Comparison of ENCODE assay signal across 18 mouse cellular contexts in the genomic region with DNA sequence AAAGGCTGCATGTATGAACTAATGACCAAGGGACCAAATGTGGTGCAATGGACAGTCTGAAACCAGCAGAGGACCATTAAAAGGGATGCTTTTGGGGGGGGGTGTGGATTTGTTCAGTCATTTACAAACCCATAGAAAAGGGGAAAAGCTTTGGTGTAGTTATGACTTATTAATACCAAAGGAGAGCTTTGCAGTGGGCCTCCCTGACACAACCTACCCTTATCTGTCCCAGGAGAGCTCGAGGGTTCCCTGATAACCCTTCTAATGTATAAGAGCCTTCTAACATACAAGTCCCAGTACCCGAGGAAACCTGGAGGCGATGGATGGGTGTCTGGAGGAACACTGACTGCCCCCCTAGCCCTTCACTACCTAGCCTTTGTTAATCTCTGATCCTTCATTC. TPM values are rescaled to one million over a fixed set of nuclear protein-coding genes. Genes with fewer than 3 reads are reported as not detected.
A peak's percentile ranks its signal among the peaks of the same experiment; 100 is the strongest.
DNase-seq lines count a peak whose midpoint lies in the region; ATAC-seq and TF ChIP-seq lines count a peak whose summit lies in the region.
"Had no signal": no experiment of that assay in that cellular context is flagged by ENCODE, and none has a peak within 500 bp of the region (broad histone marks: within the 10 kb centered on the region; RNA-seq: fewer than 3 reads in every experiment).

No protein-coding gene starts in this region.

- no peaks in the 10 kb centered on the region for H3K9me3 ChIP-seq in kidney, postnatal 0 days (replicated peaks; ENCODE audit: low read length)
- no peaks in the 10 kb centered on the region for H3K9me3 ChIP-seq in MEL (replicated peaks; ENCODE audit: insufficient read depth, low read length)
- no peaks in the 10 kb centered on the region for H3K9me3 ChIP-seq in liver, embryonic 16.5 days (replicated peaks; ENCODE audit: control insufficient read depth, low read length)
- H3K9me3 ChIP-seq: embryonic facial prominence, embryonic 10.5 days; forebrain, embryonic 10.5 days; midbrain, embryonic 15.5 days; neural tube, embryonic 12.5 days had no signal

- no peak for TF ChIP-seq POLR2A in MEL (IDR thresholded peaks at IDR 0.05; ENCODE audit: control insufficient read depth in 1 of 2, insufficient read depth in 1 of 2, low read depth in 1 of 2, low read length in 2 of 2, poor library complexity in 1 of 2)

- no peak for TF ChIP-seq CTCF in kidney, postnatal 0 days (IDR thresholded peaks at IDR 0.05; ENCODE audit: low read depth)
- no peak for TF ChIP-seq CTCF in MEL (IDR thresholded peaks at IDR 0.05 in 2 of 3, conservative IDR thresholded peaks at IDR 0.05 in 1 of 3; ENCODE audit: control insufficient read depth in 1 of 3, insufficient read depth in 1 of 3, low read depth in 2 of 3, low read length in 3 of 3, poor library complexity in 1 of 3, severe bottlenecking in 1 of 3)

- peaks cover 16% of the 10 kb centered on the region for H3K79me2 ChIP-seq in MEL (ENCODE audit: control insufficient read depth, insufficient read depth, low read length, poor library complexity)

- no peak overlapping the region for H3K27ac ChIP-seq in kidney, postnatal 0 days
- H3K27ac ChIP-seq in MEL (ENCODE audit: control insufficient read depth, low read depth, low read length), result no peak overlapping the region
- peak overlapping the region; percentile 5; the same call in 1 of the 2 replicates for H3K27ac ChIP-seq in liver, embryonic 16.5 days (ENCODE audit: low read length)
- H3K27ac ChIP-seq: embryonic facial prominence, embryonic 10.5 days; forebrain, embryonic 10.5 days; midbrain, embryonic 15.5 days; neural tube, embryonic 12.5 days had no signal

- no peaks in the 10 kb centered on the region for H3K27me3 ChIP-seq in kidney, postnatal 0 days (ENCODE audit: insufficient read depth, low read length)
- H3K27me3 ChIP-seq in MEL (ENCODE audit: control insufficient read depth in 1 of 2, insufficient read depth in 2 of 2, low read length in 2 of 2), result no peaks in the 10 kb centered on the region
- peaks cover 15% of the 10 kb centered on the region for H3K27me3 ChIP-seq in liver, embryonic 16.5 days (ENCODE audit: control insufficient read depth, insufficient read depth, low read depth, low read length)

- 69% methylated on average over 3 of the region's 3 CpGs for WGBS in kidney, postnatal 0 days
- WGBS in liver, embryonic 16.5 days (ENCODE audit: insufficient replicate concordance), result 29% methylated on average over 3 of the region's 3 CpGs

- H3K4me1 ChIP-seq in kidney, postnatal 0 days (replicated peaks; ENCODE audit: insufficient read depth, low read length), result peaks cover 13% of the 10 kb centered on the region
- peaks cover 15 to 33% of the 10 kb centered on the region in 2 experiments for H3K4me1 ChIP-seq in MEL (ENCODE audit: control insufficient read depth in 1 of 2, insufficient read depth in 2 of 2, low read length in 2 of 2)
- peaks cover 41% of the 10 kb centered on the region for H3K4me1 ChIP-seq in liver, embryonic 16.5 days (ENCODE audit: control insufficient read depth, low read depth, low read length)

- no peak for ATAC-seq in kidney, postnatal 0 days (replicated peaks; ENCODE audit: low FRiP score, low read depth)
- no peak for ATAC-seq in liver, embryonic 16.5 days (ENCODE audit: low read depth)
- ATAC-seq: midbrain, embryonic 15.5 days had no signal

- H3K9ac ChIP-seq in kidney, postnatal 0 days (ENCODE audit: low read depth, low read length), result no peak overlapping the region
- H3K9ac ChIP-seq in MEL (ENCODE audit: control insufficient read depth, low read depth, low read length, poor library complexity, severe bottlenecking), result no peak overlapping the region
- no peak overlapping the region for H3K9ac ChIP-seq in liver, embryonic 16.5 days (ENCODE audit: low read depth, low read length)
- H3K9ac ChIP-seq: midbrain, embryonic 15.5 days; neural tube, embryonic 12.5 days had no signal

- no peak for TF ChIP-seq EP300 in MEL (IDR thresholded peaks at IDR 0.05; ENCODE audit: low read depth in 1 of 2, low read length in 2 of 2)

- H3K4me3 ChIP-seq in kidney, postnatal 0 days (replicated peaks; ENCODE audit: low read depth, low read length), result no peak overlapping the region
- H3K4me3 ChIP-seq in MEL (ENCODE audit: control insufficient read depth in 1 of 2, insufficient read depth in 1 of 2, low read depth in 2 of 2, low read length in 2 of 2), result no peak overlapping the region; a peak in 1 of 4 replicates
- H3K4me3 ChIP-seq in liver, embryonic 16.5 days (ENCODE audit: low read depth, low read length), result peak overlapping the region; percentile 76; the same call in 1 of the 2 replicates
- H3K4me3 ChIP-seq: neural tube, embryonic 12.5 days had no signal

- H3K4me2 ChIP-seq in kidney, postnatal 0 days (ENCODE audit: low read length), result peak overlapping the region; percentile 99; the same call in 1 of the 2 replicates
- H3K4me2 ChIP-seq in liver, embryonic 16.5 days (ENCODE audit: low read depth, low read length), result peak overlapping the region; percentile 90

- no peak for TF ChIP-seq RAD21 in MEL (IDR thresholded peaks at IDR 0.05; ENCODE audit: low read depth, low read length)

- intact Hi-C loops in heart, postnatal 10 days (cut with DNase I), result no loop called here

- DNase-seq in heart, adult 11 months, result peak; percentile 30
- DNase-seq in heart, postnatal 10 days, result no peak
- DNase-seq in kidney, postnatal 0 days (ENCODE audit: low spot score), result no peak
- DNase-seq in kidney, adult 18-20 months, result no peak
- peak; percentile 31 for DNase-seq in MEL (ENCODE audit: low read depth, low spot score)
- no peak for DNase-seq in gastrocnemius, postnatal 4 days (ENCODE audit: low spot score in 2 of 2)
- DNase-seq: adrenal gland, postnatal 25 days; B cell, adult 2 months; cerebellum, postnatal 14 days; kidney, postnatal 4 days; left cerebral cortex, postnatal 4 days; lung, postnatal 10 days; retina, postnatal 1 day had no signal

- no peaks in the 10 kb centered on the region for H3K36me3 ChIP-seq in kidney, postnatal 0 days (ENCODE audit: insufficient read depth, low read length)
- H3K36me3 ChIP-seq in MEL (ENCODE audit: control insufficient read depth in 1 of 2, insufficient read depth in 2 of 2, low read length in 2 of 2), result peaks cover 0 to 23% of the 10 kb centered on the region in 2 experiments; a peak in 2 of 4 replicates
- no peaks in the 10 kb centered on the region for H3K36me3 ChIP-seq in liver, embryonic 16.5 days (ENCODE audit: control insufficient read depth, insufficient read depth)
- H3K36me3 ChIP-seq: embryonic facial prominence, embryonic 10.5 days; forebrain, embryonic 10.5 days; midbrain, embryonic 15.5 days; neural tube, embryonic 12.5 days had no signal

TF ChIP-seq in MEL, 35 proteins besides CTCF, POLR2A, EP300 and RAD21:
- TF ChIP-seq GATA1 (IDR thresholded peaks at IDR 0.05; ENCODE audit: low read depth, low read length) (peak; percentile 39; the same call in 1 of the 2 replicates), GABPA (IDR thresholded peaks at IDR 0.05; ENCODE audit: low read depth, low read length) (no peak), USF2 (IDR thresholded peaks at IDR 0.05; ENCODE audit: borderline replicate concordance in 1 of 2, insufficient read depth in 1 of 2, low read depth in 1 of 2, low read length in 2 of 2) (no peak)

RNA-seq across cellular contexts. Expression of a gene that starts 5.8 kb away (rescaled TPM):
- total RNA-seq in heart, postnatal 10 days (2021), result 10 to 100 TPM; 33.3 to 41.1 TPM
- 26.2 and 29.8 TPM in 2 replicates for polyA plus RNA-seq in kidney, postnatal 0 days (2015; fragmentation: Nextera tagmentation; extraction: Ambion mirVana)
- 22.5 and 24.6 TPM in 2 replicates for total RNA-seq in MEL (2012; rRNA removed)
- polyA plus RNA-seq in MEL (2012; ENCODE audit: insufficient read depth in 1 of 2, insufficient read length in 2 of 2, low read depth in 1 of 2, low replicate concordance in 2 of 2, missing spikeins in 1 of 2), result 10 to 100 TPM in 1 of 2 experiments, not detected in 1; 24.4 TPM
- 6.0 and 6.3 TPM in 2 replicates for polyA plus RNA-seq in liver, embryonic 16.5 days (2015; fragmentation: Nextera tagmentation; extraction: Ambion mirVana)
- 10 to 100 TPM; 22.9 to 28.7 TPM for total RNA-seq in gastrocnemius, postnatal 4 days (2021)

Comparison
In these comparisons a context has a peak if more than half of its experiments do, and no peak if none do; other contexts are left out.
1. DNase-seq: peak in heart, adult 11 months (single experiment) and MEL (single experiment); none in heart, postnatal 10 days (0 of 2), kidney, postnatal 0 days (single experiment), kidney, adult 18-20 months (single experiment) and gastrocnemius, postnatal 4 days (0 of 2).